Mouse (Mus musculus) forebrain, embryonic 13.5 days (tissue): Measurements from ENCODE around the gene Top3a. TPM values are rescaled to one million over a fixed set of nuclear protein-coding genes. Genes with fewer than 3 reads are reported as not detected.

Experiments used
- ATAC-seq: fragments of 200-750 bp; cut with Nextera tagmentation; 2 replicates; pipeline ENCODE4 v1.8.0; 2017
- H3K27ac ChIP-seq: fragments of 300-500 bp; sonication (generic); 2 replicates; pipeline ENCODE4 v1.5.1; 2015; ENCODE audit warnings: inconsistent platforms, mild to moderate bottlenecking, moderate library complexity
- H3K27me3 ChIP-seq: fragments of 300-500 bp; sonication (generic); 2 replicates; pipeline ENCODE4 v1.6.1; 2015; ENCODE audit warnings: mild to moderate bottlenecking, inconsistent platforms
- H3K36me3 ChIP-seq: fragments of 300-500 bp; sonication (generic); 2 replicates; pipeline ENCODE4 v1.6.1; 2015; ENCODE audit warnings: mild to moderate bottlenecking, inconsistent platforms; ENCODE audit not compliant: poor library complexity, severe bottlenecking
- H3K4me1 ChIP-seq: fragments of 300-500 bp; sonication (generic); 2 replicates; pipeline ENCODE4 v1.6.1; 2015; ENCODE audit warnings: inconsistent platforms
- H3K4me2 ChIP-seq: fragments of 300-500 bp; sonication (generic); 2 replicates; pipeline ENCODE4 v1.6.1; 2015; ENCODE audit warnings: inconsistent platforms, mild to moderate bottlenecking, moderate library complexity
- H3K4me3 ChIP-seq: fragments of 300-500 bp; sonication (generic); 2 replicates; pipeline ENCODE4 v1.5.1; 2015; ENCODE audit warnings: mild to moderate bottlenecking, inconsistent platforms
- H3K9ac ChIP-seq: fragments of 300-500 bp; sonication (generic); 2 replicates; pipeline ENCODE4 v1.6.1; 2015; ENCODE audit warnings: mild to moderate bottlenecking, inconsistent platforms
- H3K9me3 ChIP-seq: fragments of 300-500 bp; sonication (generic); replicated peaks from 2 replicates; pipeline ENCODE4 v1.6.1; 2016; ENCODE audit warnings: inconsistent platforms
- WGBS: fragments of 180-500 bp; shearing (Covaris S2); methylation state at CpG from one replicate; pipeline ENCODE4 v1.1.7; 2015; 5-methylcytosine and 5-hydroxymethylcytosine counted together
- polyA plus RNA-seq: library from polyadenylated mRNA; unstranded; fragments of >200 nt; fragmentation: Nextera tagmentation; extraction: Ambion mirVana; gene quantifications from 2 replicates; pipeline ENCODE4 v1.2.1, GENCODE M21; 2015

Top3a gene
- polyA plus RNA-seq, 1 experiment from 2014 or later = 14.2 TPM

GRCm38 (mm10) chr11:60770776-60771175, 6.4 kb downstream of the Top3a start:
- H3K4me3 ChIP-seq = no peak overlapping the region
- no peaks in the 10 kb centered on the region for H3K36me3 ChIP-seq
- 75% methylated on average over 3 of the region's 3 CpGs for WGBS

DNA sequence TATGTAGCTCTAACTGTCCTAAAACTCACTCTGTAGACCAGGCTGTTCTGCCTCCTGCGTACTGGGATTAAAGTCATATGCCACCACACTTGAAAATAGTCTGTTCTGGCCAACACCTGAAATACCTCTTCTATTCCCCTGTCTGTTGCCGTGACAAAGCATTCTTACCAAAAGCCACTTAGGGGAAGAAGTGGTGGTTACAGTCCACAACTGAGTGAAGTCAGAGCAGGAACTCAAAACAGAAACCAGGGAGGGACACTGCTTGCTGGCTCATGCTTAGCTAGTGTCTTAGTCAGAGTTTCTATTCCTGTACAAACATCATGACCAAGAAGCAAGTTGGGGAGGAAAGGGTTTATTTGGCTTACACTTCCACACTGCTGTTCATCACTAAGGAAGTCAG, 7.8 kb downstream of the Top3a start:
- 87% methylated on average over 2 of the region's 2 CpGs for WGBS
- ATAC-seq = no peak
- peaks cover 5% of the 10 kb centered on the region; the same call in 1 of the 2 replicates for H3K4me1 ChIP-seq
- H3K4me3 ChIP-seq = no peak overlapping the region
- H3K4me2 ChIP-seq = no peak overlapping the region
- H3K36me3 ChIP-seq = 0 out of 2 replicates have a peak, but pooled peaks cover 5% of the 10 kb centered on the region
- H3K9ac ChIP-seq = no peak overlapping the region
- H3K9me3 ChIP-seq = no peaks in the 10 kb centered on the region; the same call in 1 of the 2 replicates
- H3K27ac ChIP-seq = no peak overlapping the region
- H3K27me3 ChIP-seq = no peaks in the 10 kb centered on the region

More at GRCm38 (mm10) chr11:60770776-60771175, 6.4 kb downstream of the Top3a start:
- H3K4me2 ChIP-seq = no peak overlapping the region
- no peaks in the 10 kb centered on the region for H3K9me3 ChIP-seq
- H3K27me3 ChIP-seq = no peaks in the 10 kb centered on the region
- no peak for ATAC-seq
- no peak overlapping the region for H3K27ac ChIP-seq
- H3K9ac ChIP-seq = no peak overlapping the region
- peaks cover 19% of the 10 kb centered on the region for H3K4me1 ChIP-seq

GRCm38 (mm10) chr11:60766969-60767368, 10.2 kb downstream of the Top3a start:
- 86% methylated on average over 4 of the region's 4 CpGs for WGBS
- no peak for ATAC-seq
- H3K4me2 ChIP-seq = no peak overlapping the region

GRCm38 (mm10) chr11:60761681-60762080, 15.5 kb downstream of the Top3a start:
- H3K4me1 ChIP-seq = no peaks in the 10 kb centered on the region
- no peak overlapping the region for H3K9ac ChIP-seq
- no peak overlapping the region for H3K4me2 ChIP-seq
- ATAC-seq = no peak
- 89% methylated on average over 3 of the region's 3 CpGs for WGBS
- H3K36me3 ChIP-seq = peaks cover 42% of the 10 kb centered on the region
- H3K27ac ChIP-seq = no peak overlapping the region
- H3K9me3 ChIP-seq = no peaks in the 10 kb centered on the region; the same call in 1 of the 2 replicates
- no peaks in the 10 kb centered on the region for H3K27me3 ChIP-seq
- no peak overlapping the region for H3K4me3 ChIP-seq

More at GRCm38 (mm10) chr11:60766969-60767368, 10.2 kb downstream of the Top3a start:
- H3K9me3 ChIP-seq = no peaks in the 10 kb centered on the region; the same call in 1 of the 2 replicates
- H3K27me3 ChIP-seq = no peaks in the 10 kb centered on the region
- no peak overlapping the region for H3K9ac ChIP-seq
- H3K27ac ChIP-seq = no peak overlapping the region
- H3K4me1 ChIP-seq = no peaks in the 10 kb centered on the region
- H3K36me3 ChIP-seq = peaks cover 6% of the 10 kb centered on the region; the same call in 1 of the 2 replicates
- no peak overlapping the region for H3K4me3 ChIP-seq

- Histone ChIP-seq H3K36me3 (peaks cover 84% of the 10 kb centered on the region), H3K4me2 (no peak overlapping the region), H3K27ac (no peak overlapping the region), H3K27me3 (no peaks in the 10 kb centered on the region), H3K9me3 (no peaks in the 10 kb centered on the region), H3K9ac (no peak overlapping the region), H3K4me1 (no peaks in the 10 kb centered on the region), H3K4me3 (no peak overlapping the region)
- 95% methylated on average over 7 of the region's 7 CpGs for WGBS
- no peak for ATAC-seq
Observed at GRCm38 (mm10) chr11:60755570-60755969, 21.6 kb downstream of the Top3a start.

DNA sequence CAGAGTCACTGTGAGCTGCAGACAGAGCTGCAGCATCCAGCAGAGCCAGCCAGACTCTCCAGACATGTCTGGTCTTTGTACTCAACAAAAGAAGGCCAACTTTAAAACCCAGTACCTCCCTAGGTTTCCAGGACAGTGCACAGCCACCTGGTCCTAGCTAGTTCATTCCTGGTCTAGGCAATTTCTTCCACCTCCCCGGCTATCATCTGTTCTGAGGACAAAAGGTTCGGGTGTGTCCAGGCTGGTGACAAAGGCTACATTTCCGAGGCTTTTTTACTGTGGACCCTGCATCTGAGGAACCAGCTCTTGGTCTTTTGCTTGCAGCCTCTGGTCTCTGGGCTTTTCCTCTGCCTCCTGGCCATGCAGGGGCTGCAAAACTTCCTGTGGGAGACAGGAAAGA, 36.8 kb downstream of the Top3a start:
- H3K4me2 ChIP-seq = no peak overlapping the region
- H3K4me1 ChIP-seq = no peaks in the 10 kb centered on the region
- WGBS = 79% methylated on average over 3 of the region's 3 CpGs
- no peak overlapping the region for H3K27ac ChIP-seq
- peaks cover 75% of the 10 kb centered on the region for H3K36me3 ChIP-seq
- H3K4me3 ChIP-seq = no peak overlapping the region
- H3K27me3 ChIP-seq = no peaks in the 10 kb centered on the region
- H3K9me3 ChIP-seq = no peaks in the 10 kb centered on the region
- H3K9ac ChIP-seq = no peak overlapping the region
- no peak for ATAC-seq

- Histone ChIP-seq H3K27ac (no peak overlapping the region), H3K27me3 (no peaks in the 10 kb centered on the region), H3K9me3 (no peaks in the 10 kb centered on the region), H3K4me2 (no peak overlapping the region), H3K4me1 (no peaks in the 10 kb centered on the region), H3K36me3 (peaks cover 61% of the 10 kb centered on the region), H3K9ac (no peak overlapping the region), H3K4me3 (no peak overlapping the region)
- ATAC-seq = no peak
Observed at GRCm38 (mm10) chr11:60737450-60737849, 39.7 kb downstream of the Top3a start.

- no peak overlapping the region for H3K9ac ChIP-seq
- ATAC-seq = no peak
- H3K4me1 ChIP-seq = no peaks in the 10 kb centered on the region
- H3K9me3 ChIP-seq = no peaks in the 10 kb centered on the region
- peaks cover 61% of the 10 kb centered on the region for H3K36me3 ChIP-seq
- H3K4me3 ChIP-seq = no peak overlapping the region
- H3K4me2 ChIP-seq = no peak overlapping the region
- no peak overlapping the region for H3K27ac ChIP-seq
- no peaks in the 10 kb centered on the region for H3K27me3 ChIP-seq
- 79% methylated on average over 3 of the region's 3 CpGs for WGBS
Observed at GRCm38 (mm10) chr11:60736491-60736890, 40.7 kb downstream of the Top3a start.

- Histone ChIP-seq H3K36me3 (peaks cover 60% of the 10 kb centered on the region), H3K27ac (no peak overlapping the region), H3K4me3 (no peak overlapping the region), H3K27me3 (no peaks in the 10 kb centered on the region), H3K4me1 (no peaks in the 10 kb centered on the region), H3K4me2 (no peak overlapping the region), H3K9ac (no peak overlapping the region), H3K9me3 (no peaks in the 10 kb centered on the region)
- ATAC-seq = no peak
- WGBS = 81% methylated on average over 5 of the region's 5 CpGs
Observed at GRCm38 (mm10) chr11:60735191-60735590, 42.0 kb downstream of the Top3a start.

DNA sequence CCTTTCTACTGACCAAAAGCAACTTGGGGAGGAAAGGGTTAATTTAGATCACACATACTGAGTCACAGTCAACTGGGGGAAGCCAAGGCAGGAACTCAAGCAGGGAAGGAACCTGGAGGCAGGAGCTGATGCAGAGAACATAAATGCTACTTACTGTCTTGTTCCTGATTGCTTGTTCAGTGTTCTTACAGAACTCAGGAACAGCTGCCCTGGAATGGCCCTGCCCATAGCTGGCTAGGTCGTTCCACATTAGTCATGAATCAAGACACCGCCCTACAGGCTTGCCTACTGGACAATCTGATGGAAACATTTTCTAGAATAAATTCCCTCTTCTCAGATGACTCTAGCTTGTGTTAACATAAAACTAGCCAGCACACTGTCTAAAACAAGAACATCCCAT, 43.0 kb downstream of the Top3a start:
- peaks cover 50% of the 10 kb centered on the region for H3K36me3 ChIP-seq
- WGBS = 75% methylated on average over 2 of the region's 2 CpGs

DNA sequence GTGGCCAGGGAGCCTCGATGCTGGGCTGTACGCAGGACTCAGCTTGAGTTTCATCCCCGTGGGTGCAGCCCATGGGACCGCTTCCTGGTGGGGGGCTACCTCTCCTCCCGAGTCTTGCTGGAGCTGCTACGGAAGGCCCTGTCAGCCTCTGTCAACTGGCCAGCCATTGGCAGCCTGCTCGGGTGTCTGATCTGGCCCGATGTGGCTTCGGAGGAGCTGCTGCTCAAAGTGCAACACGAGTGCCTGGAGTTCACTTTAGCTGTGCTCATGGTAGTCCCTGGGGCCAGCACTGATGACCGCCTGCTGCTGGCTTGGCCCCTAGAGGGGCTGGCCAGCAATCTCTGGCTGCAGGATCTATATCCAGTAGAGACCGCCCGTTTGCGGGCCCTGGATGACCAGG, 45.9 kb downstream of the Top3a start:
- ATAC-seq = no peak
- H3K36me3 ChIP-seq = peaks cover 40% of the 10 kb centered on the region
- no peak overlapping the region for H3K9ac ChIP-seq
- H3K4me2 ChIP-seq = no peak overlapping the region
- no peaks in the 10 kb centered on the region for H3K27me3 ChIP-seq
- H3K27ac ChIP-seq = no peak overlapping the region
- WGBS = 94% methylated on average over 14 of the region's 14 CpGs
- peaks cover 26% of the 10 kb centered on the region for H3K4me1 ChIP-seq
- H3K4me3 ChIP-seq = no peak overlapping the region
- no peaks in the 10 kb centered on the region for H3K9me3 ChIP-seq

More for the DNA sequence above, 43.0 kb downstream of the Top3a start:
- Histone ChIP-seq H3K4me3 (no peak overlapping the region), H3K4me1 (peaks cover 6% of the 10 kb centered on the region), H3K27ac (no peak overlapping the region), H3K9me3 (no peaks in the 10 kb centered on the region), H3K27me3 (no peaks in the 10 kb centered on the region), H3K9ac (no peak overlapping the region), H3K4me2 (no peak overlapping the region)
- ATAC-seq = no peak

- no peaks in the 10 kb centered on the region for H3K9me3 ChIP-seq
- no peak for ATAC-seq
- no peaks in the 10 kb centered on the region for H3K27me3 ChIP-seq
- H3K4me1 ChIP-seq = peaks cover 32% of the 10 kb centered on the region
- WGBS = 85% methylated on average over 9 of the region's 9 CpGs
- no peak overlapping the region for H3K4me2 ChIP-seq
- H3K27ac ChIP-seq = no peak overlapping the region
- no peak overlapping the region for H3K9ac ChIP-seq
- H3K4me3 ChIP-seq = no peak overlapping the region
- peaks cover 35% of the 10 kb centered on the region for H3K36me3 ChIP-seq
Observed at GRCm38 (mm10) chr11:60730169-60730568, 47.0 kb downstream of the Top3a start.

DNA sequence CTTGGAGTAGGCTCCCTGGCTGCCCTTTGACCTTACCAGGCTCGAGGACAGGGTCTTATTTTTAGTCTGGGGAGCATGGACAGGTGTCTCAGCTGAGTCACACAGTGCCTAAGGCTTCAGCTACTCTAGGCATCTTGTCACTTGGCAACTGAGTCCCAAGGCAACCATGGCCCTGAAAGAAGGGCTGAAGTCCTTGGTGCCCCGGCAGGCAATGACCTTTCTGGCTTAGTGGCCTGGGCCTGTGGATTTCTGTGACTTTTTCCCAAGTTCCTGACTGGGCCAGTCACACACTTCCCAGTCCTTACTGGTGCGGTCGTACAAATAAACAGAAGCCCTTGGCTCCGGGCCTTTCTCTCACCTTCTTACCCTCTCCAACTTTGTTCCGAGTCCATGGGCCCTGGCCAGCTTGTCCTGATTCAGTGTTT, 47.9 kb downstream of the Top3a start:
- Histone ChIP-seq H3K36me3 (peaks cover 44% of the 10 kb centered on the region), H3K4me3 (peak overlapping the region; percentile 87), H3K9ac (peak overlapping the region; percentile 86), H3K4me2 (peak overlapping the region; percentile 80), H3K4me1 (peaks cover 32% of the 10 kb centered on the region), H3K27ac (no peak overlapping the region), H3K9me3 (no peaks in the 10 kb centered on the region), H3K27me3 (no peaks in the 10 kb centered on the region)
- WGBS = 78% methylated on average over 6 of the region's 6 CpGs
- no peak for ATAC-seq
